Mouse (Mus musculus): ENCODE measurements around the gene Gm35315. TPM values are rescaled to one million over a fixed set of nuclear protein-coding genes. Genes with fewer than 3 reads are reported as not detected.
"Not testable (repeated sequence)": the region's sequence is repeated elsewhere in the genome, so short reads cannot be mapped to it uniquely, and the experiment has no call there.

Gm35315 gene
- polyA plus RNA-seq (2015; fragmentation: Nextera tagmentation; extraction: Ambion mirVana): 1.1 and 1.6 TPM in 2 replicates

- H3K27ac ChIP-seq: peak within 1 kb of the TSS; percentile 81
- H3K4me3 ChIP-seq (replicated peaks): peak within 1 kb of the TSS; percentile 60
- 3% methylated on average over 25 of the region's 25 CpGs for WGBS (ENCODE audit: insufficient replicate concordance)
- H3K9me3 ChIP-seq (replicated peaks): no peaks in the 10 kb centered on the region
- peak within 1 kb of the TSS; percentile 70 for H3K9ac ChIP-seq
- peaks cover 5% of the 10 kb centered on the region; the same call in 1 of the 2 replicates for H3K27me3 ChIP-seq
- H3K36me3 ChIP-seq: no peaks in the 10 kb centered on the region
- ATAC-seq (ENCODE audit: low read depth) (peak; percentile 97), DNase-seq (peak; percentile 88)
- peak within 1 kb of the TSS; percentile 80 for H3K4me2 ChIP-seq
- peaks cover 22% of the 10 kb centered on the region for H3K4me1 ChIP-seq (replicated peaks)
These were observed at the start of gene Gm35315 for GRCm38 (mm10) chr5:110094030-110094846. TSS of gene Gm35315 (minus strand) at chr5:110094420.

GRCm38 (mm10) chr5:110143007-110143406 is 48.8 kb upstream of the Gm35315 start:
- no peak overlapping the region for H3K27ac ChIP-seq
- no peaks in the 10 kb centered on the region for H3K27me3 ChIP-seq
- DNase-seq (no peak), ATAC-seq (ENCODE audit: low read depth) (no peak)
- H3K9me3 ChIP-seq (replicated peaks): no peaks in the 10 kb centered on the region
- no peak overlapping the region for H3K4me2 ChIP-seq
- H3K4me3 ChIP-seq (replicated peaks): no peak overlapping the region
- no peak overlapping the region for H3K9ac ChIP-seq
- WGBS (ENCODE audit: insufficient replicate concordance): 79% methylated on average over 5 of the region's 5 CpGs
- H3K4me1 ChIP-seq (replicated peaks): peaks cover 14% of the 10 kb centered on the region
- H3K36me3 ChIP-seq: peaks cover 77% of the 10 kb centered on the region

- peaks cover 71% of the 10 kb centered on the region for H3K36me3 ChIP-seq
- DNase-seq (no peak), ATAC-seq (ENCODE audit: low read depth) (no peak)
These were observed 48.1 kb upstream of the Gm35315 start for GRCm38 (mm10) chr5:110142309-110142708.

GRCm38 (mm10) chr5:110140424-110140823 is 46.2 kb upstream of the Gm35315 start:
- Histone ChIP-seq H3K4me3 (replicated peaks) (no peak overlapping the region), H3K9ac (no peak overlapping the region), H3K27ac (no peak overlapping the region), H3K4me1 (replicated peaks) (peaks cover 32% of the 10 kb centered on the region), H3K27me3 (no peaks in the 10 kb centered on the region), H3K36me3 (peaks cover 55% of the 10 kb centered on the region), H3K9me3 (replicated peaks) (no peaks in the 10 kb centered on the region), H3K4me2 (no peak overlapping the region)
- 78% methylated on average over 7 of the region's 7 CpGs for WGBS (ENCODE audit: insufficient replicate concordance)
- ATAC-seq (ENCODE audit: low read depth) (no peak), DNase-seq (no peak)

More at GRCm38 (mm10) chr5:110142309-110142708, 48.1 kb upstream of the Gm35315 start:
- no peaks in the 10 kb centered on the region for H3K9me3 ChIP-seq (replicated peaks)
- H3K4me1 ChIP-seq (replicated peaks): peaks cover 19% of the 10 kb centered on the region
- H3K4me3 ChIP-seq (replicated peaks): no peak overlapping the region
- no peak overlapping the region for H3K27ac ChIP-seq
- H3K9ac ChIP-seq: no peak overlapping the region
- 72% methylated on average over 2 of the region's 2 CpGs for WGBS (ENCODE audit: insufficient replicate concordance)
- H3K27me3 ChIP-seq: no peaks in the 10 kb centered on the region
- H3K4me2 ChIP-seq: no peak overlapping the region

- Histone ChIP-seq H3K36me3 (peaks cover 45% of the 10 kb centered on the region), H3K4me3 (replicated peaks) (no peak overlapping the region), H3K27ac (no peak overlapping the region), H3K9me3 (replicated peaks) (no peaks in the 10 kb centered on the region), H3K4me2 (no peak overlapping the region), H3K9ac (no peak overlapping the region), H3K27me3 (no peaks in the 10 kb centered on the region), H3K4me1 (replicated peaks) (peaks cover 32% of the 10 kb centered on the region)
- WGBS (ENCODE audit: insufficient replicate concordance): 80% methylated on average over 3 of the region's 3 CpGs
- no peak for ATAC-seq (ENCODE audit: low read depth)
- DNase-seq: no peak
These were observed 45.1 kb upstream of the Gm35315 start for GRCm38 (mm10) chr5:110139325-110139724.

GRCm38 (mm10) chr5:110137816-110138215 is 43.6 kb upstream of the Gm35315 start:
- peaks cover 34% of the 10 kb centered on the region for H3K36me3 ChIP-seq
- H3K4me2 ChIP-seq: no peak overlapping the region
- H3K9ac ChIP-seq: no peak overlapping the region
- H3K9me3 ChIP-seq (replicated peaks): 0 out of 2 replicates have a peak, but pooled peaks cover 6% of the 10 kb centered on the region
- H3K27ac ChIP-seq: no peak overlapping the region
- no peak overlapping the region for H3K4me3 ChIP-seq (replicated peaks)
- DNase-seq (no peak), ATAC-seq (ENCODE audit: low read depth) (no peak)
- peaks cover 32% of the 10 kb centered on the region for H3K4me1 ChIP-seq (replicated peaks)
- no peaks in the 10 kb centered on the region for H3K27me3 ChIP-seq
- WGBS (ENCODE audit: insufficient replicate concordance): 86% methylated on average over 3 of the region's 3 CpGs

- peak; percentile 24 for ATAC-seq (ENCODE audit: low read depth)
- H3K27ac ChIP-seq: peak overlapping the region; percentile 90
- H3K4me1 ChIP-seq (replicated peaks): peaks cover 32% of the 10 kb centered on the region
- H3K9ac ChIP-seq: peak overlapping the region; percentile 91
- peak overlapping the region; percentile 90 for H3K4me3 ChIP-seq (replicated peaks)
- DNase-seq: no peak
- H3K36me3 ChIP-seq: peaks cover 21% of the 10 kb centered on the region
- H3K27me3 ChIP-seq: no peaks in the 10 kb centered on the region
- H3K4me2 ChIP-seq: peak overlapping the region; percentile 80
- H3K9me3 ChIP-seq (replicated peaks): 0 out of 2 replicates have a peak, but pooled peaks cover 6% of the 10 kb centered on the region
- 4% methylated on average over 18 of the region's 18 CpGs for WGBS (ENCODE audit: insufficient replicate concordance)
These were observed 41.9 kb upstream of the Gm35315 start for GRCm38 (mm10) chr5:110136087-110136464.

GRCm38 (mm10) chr5:110135293-110136086 is 41.3 kb upstream of the Gm35315 start, which contains the start of gene Chfr:
TSS of gene Chfr (plus strand) at chr5:110135842.
- H3K4me1 ChIP-seq (replicated peaks): peaks cover 32% of the 10 kb centered on the region
- H3K36me3 ChIP-seq: peaks cover 16% of the 10 kb centered on the region
- DNase-seq (peak; percentile 99), ATAC-seq (ENCODE audit: low read depth) (peak; percentile 99)
- no peaks in the 10 kb centered on the region for H3K27me3 ChIP-seq
- H3K9ac ChIP-seq: peak within 1 kb of the TSS; percentile 91
- 3% methylated on average over 46 of the region's 46 CpGs for WGBS (ENCODE audit: insufficient replicate concordance)
- H3K27ac ChIP-seq: peak within 1 kb of the TSS; percentile 90
- 0 out of 2 replicates have a peak, but pooled peaks cover 6% of the 10 kb centered on the region for H3K9me3 ChIP-seq (replicated peaks)
- peak within 1 kb of the TSS; percentile 90 for H3K4me3 ChIP-seq (replicated peaks)
- H3K4me2 ChIP-seq: peak within 1 kb of the TSS; percentile 80

GRCm38 (mm10) chr5:110122380-110122779 is 28.2 kb upstream of the Gm35315 start:
- not testable (repeated sequence) for ATAC-seq (ENCODE audit: low read depth); H3K27me3 ChIP-seq; H3K9me3 ChIP-seq (replicated peaks); H3K4me2 ChIP-seq; H3K4me3 ChIP-seq (replicated peaks); H3K4me1 ChIP-seq (replicated peaks); H3K9ac ChIP-seq; H3K27ac ChIP-seq; DNase-seq
- H3K36me3 ChIP-seq: peaks cover 37% of the 10 kb centered on the region
- WGBS (ENCODE audit: insufficient replicate concordance): 65% methylated on average over 3 of the region's 3 CpGs

- Histone ChIP-seq H3K27me3 (no peaks in the 10 kb centered on the region), H3K27ac (peak within 1 kb of the TSS; percentile 94), H3K36me3 (peaks cover 34% of the 10 kb centered on the region), H3K4me1 (replicated peaks) (peaks cover 37% of the 10 kb centered on the region), H3K4me3 (replicated peaks) (peak within 1 kb of the TSS; percentile 70), H3K9ac (peak within 1 kb of the TSS; percentile 76), H3K9me3 (replicated peaks) (no peaks in the 10 kb centered on the region), H3K4me2 (peak within 1 kb of the TSS; percentile 96)
- WGBS (ENCODE audit: insufficient replicate concordance): under 1% methylated on average over 12 of the region's 12 CpGs
- peak; percentile 34 for ATAC-seq (ENCODE audit: low read depth)
- peak; percentile 81 for DNase-seq
These were observed 15.8 kb upstream of the Gm35315 start, which contains the start of gene Zfp605 for GRCm38 (mm10) chr5:110109991-110110441. TSS of gene Zfp605 (plus strand) at chr5:110110092.

- Histone ChIP-seq H3K4me2 (peak overlapping the region; percentile 96), H3K9ac (no peak overlapping the region)
These were observed 14.0 kb upstream of the Gm35315 start for GRCm38 (mm10) chr5:110108305-110108628.

More at GRCm38 (mm10) chr5:110108305-110108628, 14.0 kb upstream of the Gm35315 start:
- H3K4me3 ChIP-seq (replicated peaks): peak overlapping the region; percentile 83
- under 1% methylated on average over 7 of the region's 7 CpGs for WGBS (ENCODE audit: insufficient replicate concordance)
- no peaks in the 10 kb centered on the region for H3K27me3 ChIP-seq
- H3K9me3 ChIP-seq (replicated peaks): no peaks in the 10 kb centered on the region
- H3K36me3 ChIP-seq: peaks cover 44% of the 10 kb centered on the region
- DNase-seq (no peak), ATAC-seq (ENCODE audit: low read depth) (no peak)
- H3K27ac ChIP-seq: peak overlapping the region; percentile 94
- peaks cover 37% of the 10 kb centered on the region for H3K4me1 ChIP-seq (replicated peaks)

All from liver, embryonic 13.5 days (tissue).